Mouse (Mus musculus) forebrain, embryonic 11.5 days (tissue): Measurements from ENCODE around the gene Setd4. TPM values are rescaled to one million over a fixed set of nuclear protein-coding genes. Genes with fewer than 3 reads are reported as not detected.

Experiments used
- ATAC-seq: fragments of 200-750 bp; cut with Nextera tagmentation; replicated peaks from 2 replicates; pipeline ENCODE4 v1.8.0; 2017; ENCODE audit warnings: moderate TSS enrichment; ENCODE audit not compliant: low FRiP score
- DNase-seq: peaks from one replicate; pipeline ENCODE4 v3.0.0-alpha.2; 2017; ENCODE audit warnings: low spot score
- H3K27ac ChIP-seq: fragments of 300-500 bp; sonication (generic); 2 replicates; pipeline ENCODE4 v1.5.1; 2014; ENCODE audit warnings: low read depth, low read length
- H3K27me3 ChIP-seq: fragments of 300-500 bp; sonication (generic); 2 replicates; pipeline ENCODE4 v1.6.1; 2014; ENCODE audit warnings: mild to moderate bottlenecking, low read length, mixed read lengths; ENCODE audit not compliant: control insufficient read depth, insufficient read depth
- H3K36me3 ChIP-seq: fragments of 300-500 bp; sonication (generic); 2 replicates; pipeline ENCODE4 v1.6.1; 2014; ENCODE audit warnings: mild to moderate bottlenecking, low read length, moderate library complexity, mixed read lengths; ENCODE audit not compliant: control insufficient read depth, insufficient read depth
- H3K4me1 ChIP-seq: fragments of 300-500 bp; sonication (generic); replicated peaks from 2 replicates; pipeline ENCODE4 v1.6.1; 2014; ENCODE audit warnings: low read length, mixed read lengths; ENCODE audit not compliant: control insufficient read depth, insufficient read depth
- H3K4me2 ChIP-seq: fragments of 300-500 bp; sonication (generic); 2 replicates; pipeline ENCODE4 v1.6.1; 2014; ENCODE audit warnings: low read depth, mild to moderate bottlenecking, low read length, moderate library complexity, mixed read lengths; ENCODE audit not compliant: severe bottlenecking
- H3K4me3 ChIP-seq: fragments of 300-500 bp; sonication (generic); 2 replicates; pipeline ENCODE4 v1.5.1; 2014; ENCODE audit warnings: low read depth, low read length
- H3K9ac ChIP-seq: fragments of 300-500 bp; sonication (generic); 2 replicates; pipeline ENCODE4 v1.6.1; 2014; ENCODE audit warnings: low read length
- H3K9me3 ChIP-seq: fragments of 300-500 bp; sonication (generic); 2 replicates; pipeline ENCODE4 v1.6.1; 2016; ENCODE audit warnings: low read length, mixed read lengths; ENCODE audit not compliant: control insufficient read depth
- WGBS: fragments of 180-500 bp; shearing (Covaris S2); extraction: QIAGEN DNeasy Blood & Tissue Kit; methylation state at CpG from one replicate; pipeline ENCODE4 v1.1.7; 2014; 5-methylcytosine and 5-hydroxymethylcytosine counted together
- polyA plus RNA-seq: library from polyadenylated mRNA; unstranded; fragments of >200 nt; fragmentation: Nextera tagmentation; extraction: Ambion mirVana; gene quantifications from 2 replicates; pipeline ENCODE4 v1.2.1, GENCODE M21; 2014

Gene Setd4
- polyA plus RNA-seq, 1 experiment from 2014 or later, result 15.9 TPM

- no peak for ATAC-seq
- WGBS, result 94% methylated on average over 6 of the region's 6 CpGs
- no peaks in the 10 kb centered on the region for H3K9me3 ChIP-seq
Measured at GRCm38 (mm10) chr16:93572383-93572782, 31.5 kb downstream of the Setd4 start.

GRCm38 (mm10) chr16:93558499-93558898 lies 45.4 kb downstream of the Setd4 start:
- ATAC-seq, result no peak
- Histone ChIP-seq H3K9ac (no peak overlapping the region), H3K4me3 (no peak overlapping the region), H3K27ac (no peak overlapping the region), H3K27me3 (no peaks in the 10 kb centered on the region), H3K9me3 (no peaks in the 10 kb centered on the region), H3K4me2 (no peak overlapping the region), H3K36me3 (no peaks in the 10 kb centered on the region), H3K4me1 (no peaks in the 10 kb centered on the region)
- 12% methylated on average over 12 of the region's 12 CpGs for WGBS
- DNase-seq, result no peak

More at GRCm38 (mm10) chr16:93572383-93572782, 31.5 kb downstream of the Setd4 start:
- H3K27ac ChIP-seq, result no peak overlapping the region
- H3K9ac ChIP-seq, result no peak overlapping the region
- H3K27me3 ChIP-seq, result no peaks in the 10 kb centered on the region
- H3K36me3 ChIP-seq, result no peaks in the 10 kb centered on the region
- H3K4me1 ChIP-seq, result no peaks in the 10 kb centered on the region
- H3K4me3 ChIP-seq, result no peak overlapping the region
- DNase-seq, result no peak
- no peak overlapping the region for H3K4me2 ChIP-seq

- H3K9ac ChIP-seq, result no peak overlapping the region
- no peak overlapping the region for H3K4me3 ChIP-seq
- WGBS, result 73% methylated on average over 8 of the region's 8 CpGs
- H3K4me1 ChIP-seq, result no peaks in the 10 kb centered on the region
- H3K36me3 ChIP-seq, result no peaks in the 10 kb centered on the region
- H3K9me3 ChIP-seq, result no peaks in the 10 kb centered on the region
- H3K4me2 ChIP-seq, result no peak overlapping the region
- no peak overlapping the region for H3K27ac ChIP-seq
- no peaks in the 10 kb centered on the region for H3K27me3 ChIP-seq
- no peak for DNase-seq
- no peak for ATAC-seq
Measured at GRCm38 (mm10) chr16:93557646-93558045, 46.2 kb downstream of the Setd4 start.

GRCm38 (mm10) chr16:93552686-93553513 lies 51.0 kb downstream of the Setd4 start:
- DNase-seq (no peak), ATAC-seq (no peak)
- no peaks in the 10 kb centered on the region for H3K4me1 ChIP-seq
- H3K9me3 ChIP-seq, result no peaks in the 10 kb centered on the region
- H3K4me3 ChIP-seq, result no peak overlapping the region
- whole genome bisulfite sequencing, result 90% methylated on average over 12 of the region's 12 CpGs
- no peak overlapping the region for H3K27ac ChIP-seq
- no peak overlapping the region for H3K9ac ChIP-seq
- H3K4me2 ChIP-seq, result no peak overlapping the region
- H3K27me3 ChIP-seq, result no peaks in the 10 kb centered on the region
- no peaks in the 10 kb centered on the region for H3K36me3 ChIP-seq

GRCm38 (mm10) chr16:93549287-93549686 lies 54.6 kb downstream of the Setd4 start:
- no peaks in the 10 kb centered on the region for H3K9me3 ChIP-seq
- 52% methylated on average over 10 of the region's 10 CpGs for WGBS
- H3K9ac ChIP-seq, result no peak overlapping the region
- no peak overlapping the region for H3K4me3 ChIP-seq
- H3K4me2 ChIP-seq, result no peak overlapping the region
- H3K27ac ChIP-seq, result no peak overlapping the region
- no peaks in the 10 kb centered on the region for H3K4me1 ChIP-seq
- no peaks in the 10 kb centered on the region for H3K36me3 ChIP-seq
- H3K27me3 ChIP-seq, result no peaks in the 10 kb centered on the region
- no peak for ATAC-seq
- no peak for DNase-seq

- WGBS, result 85% methylated on average over 2 of the region's 2 CpGs
Measured at GRCm38 (mm10) chr16:93548045-93548444, 55.8 kb downstream of the Setd4 start.

GRCm38 (mm10) chr16:93547122-93547521 lies 56.7 kb downstream of the Setd4 start:
- DNase-seq, result no peak
- H3K27ac ChIP-seq, result no peak overlapping the region
- WGBS, result 66% methylated on average over 3 of the region's 3 CpGs
- H3K9me3 ChIP-seq, result no peaks in the 10 kb centered on the region
- H3K9ac ChIP-seq, result no peak overlapping the region
- no peaks in the 10 kb centered on the region for H3K4me1 ChIP-seq
- ATAC-seq, result no peak
- H3K27me3 ChIP-seq, result no peaks in the 10 kb centered on the region
- H3K4me2 ChIP-seq, result no peak overlapping the region
- no peak overlapping the region for H3K4me3 ChIP-seq
- H3K36me3 ChIP-seq, result no peaks in the 10 kb centered on the region

More at GRCm38 (mm10) chr16:93548045-93548444, 55.8 kb downstream of the Setd4 start:
- H3K4me2 ChIP-seq, result no peak overlapping the region
- no peak overlapping the region for H3K9ac ChIP-seq
- no peaks in the 10 kb centered on the region for H3K36me3 ChIP-seq
- H3K9me3 ChIP-seq, result no peaks in the 10 kb centered on the region
- no peaks in the 10 kb centered on the region for H3K4me1 ChIP-seq
- no peaks in the 10 kb centered on the region for H3K27me3 ChIP-seq
- H3K27ac ChIP-seq, result no peak overlapping the region
- no peak for DNase-seq
- no peak overlapping the region for H3K4me3 ChIP-seq
- no peak for ATAC-seq

GRCm38 (mm10) chr16:93546354-93546965 lies 57.4 kb downstream of the Setd4 start:
- no peaks in the 10 kb centered on the region for H3K36me3 ChIP-seq
- H3K4me3 ChIP-seq, result no peak overlapping the region
- H3K9me3 ChIP-seq, result no peaks in the 10 kb centered on the region
- WGBS, result 78% methylated on average over 12 of the region's 12 CpGs
- H3K4me2 ChIP-seq, result no peak overlapping the region
- DNase-seq (no peak), ATAC-seq (no peak)
- no peak overlapping the region for H3K27ac ChIP-seq
- no peak overlapping the region for H3K9ac ChIP-seq
- H3K4me1 ChIP-seq, result no peaks in the 10 kb centered on the region
- no peaks in the 10 kb centered on the region for H3K27me3 ChIP-seq
